Mouse (Mus musculus): ENCODE data around the gene Sdc3.

Sdc3 gene

GRCm38 (mm10) chr4:130792376-130793179 lies at the start of gene Sdc3:
Sdc3 (plus strand) TSS chr4:130792537.
- POLR2A ChIA-PET, result interaction anchor here in 3 of 4 experiments (0.5 to 2.7 kb wide), 19 partner anchors 9 to 1053 kb away, joined by 3 to 15 read pairs (median 4); no protein-coding TSS in a partner anchor

GRCm38 (mm10) chr4:130744058-130744457 lies 48.3 kb upstream of the Sdc3 start:
- ChIA-PET CTCF (interaction anchor here in 3 of 4 experiments (0.5 to 0.9 kb wide), 3 partner anchors 13 to 210 kb away, joined by 3 to 4 read pairs (median 3); no protein-coding TSS in a partner anchor), POLR2A (interaction anchor here in 3 of 4 experiments (0.6 to 39.5 kb wide), 23 partner anchors 7 to 114 kb away, joined by 3 to 610 read pairs (median 4); no protein-coding TSS in a partner anchor)

More at GRCm38 (mm10) chr4:130792376-130793179, at the start of gene Sdc3:
- CTCF ChIA-PET, result interaction anchor here (0.6 to 4.6 kb wide), 14 partner anchors 19 to 105 kb away, joined by 3 to 55 read pairs (median 8); no protein-coding TSS in a partner anchor

- ChIA-PET POLR2A (interaction anchor here in 3 of 4 experiments (0.6 to 39.5 kb wide), 15 partner anchors 9 to 225 kb away, joined by 3 to 610 read pairs (median 4); no protein-coding TSS in a partner anchor), CTCF (interaction anchor here in 1 of 4 experiments (1.2 kb wide), 1 partner anchor 8 kb away, joined by 3 read pairs; no protein-coding TSS in a partner anchor)
Observed at GRCm38 (mm10) chr4:130745561-130746306, 46.6 kb upstream of the Sdc3 start.

- ChIA-PET CTCF (interaction anchor here in 2 of 4 experiments (0.6 kb wide), 2 partner anchors 11 to 972 kb away, joined by 4 read pairs; no protein-coding TSS in a partner anchor), POLR2A (interaction anchor here in 3 of 4 experiments (0.6 to 39.5 kb wide), 14 partner anchors 9 to 82 kb away, joined by 3 to 610 read pairs (median 4); no protein-coding TSS in a partner anchor)
Observed at GRCm38 (mm10) chr4:130749566-130749965, 42.8 kb upstream of the Sdc3 start.

- CTCF ChIA-PET, result interaction anchor here in 3 of 4 experiments (0.6 to 1.6 kb wide), 3 partner anchors 10 to 28 kb away, joined by 3 read pairs; no protein-coding TSS in a partner anchor
Observed at GRCm38 (mm10) chr4:130751966-130752365, 40.4 kb upstream of the Sdc3 start.

GRCm38 (mm10) chr4:130752591-130752990 lies 39.7 kb upstream of the Sdc3 start:
- POLR2A ChIA-PET, result interaction anchor here in 3 of 4 experiments (0.8 to 39.5 kb wide), 21 partner anchors 9 to 117 kb away, joined by 3 to 610 read pairs (median 5); partner anchors contain the start of gene Pum1 (in 1 of the 3)
- CTCF ChIA-PET, result interaction anchor here in 1 of 4 experiments (1.6 kb wide), 1 partner anchor 9 kb away, joined by 3 read pairs; no protein-coding TSS in a partner anchor

More at GRCm38 (mm10) chr4:130751966-130752365, 40.4 kb upstream of the Sdc3 start:
- POLR2A ChIA-PET, result interaction anchor here in 3 of 4 experiments (0.6 to 39.5 kb wide), 30 partner anchors 8 to 1150 kb away, joined by 3 to 610 read pairs (median 4); partner anchors contain the start of gene Pum1 (in 1 of the 3)

- ChIA-PET POLR2A (interaction anchor here in 3 of 4 experiments (0.7 to 39.5 kb wide), 18 partner anchors 8 to 234 kb away, joined by 3 to 610 read pairs (median 4); no protein-coding TSS in a partner anchor), CTCF (interaction anchor here in 1 of 4 experiments (0.7 kb wide), 1 partner anchor 220 kb away, joined by 3 read pairs; no protein-coding TSS in a partner anchor)
Observed at GRCm38 (mm10) chr4:130753755-130754154, 38.6 kb upstream of the Sdc3 start.

- POLR2A ChIA-PET, result interaction anchor here in 3 of 4 experiments (0.5 to 39.5 kb wide), 7 partner anchors 13 to 78 kb away, joined by 3 to 610 read pairs (median 5); no protein-coding TSS in a partner anchor
Observed at GRCm38 (mm10) chr4:130754776-130755175, 37.6 kb upstream of the Sdc3 start.

GRCm38 (mm10) chr4:130759875-130760274 lies 32.5 kb upstream of the Sdc3 start:
- ChIA-PET CTCF (no interaction called here), POLR2A (interaction anchor here in 3 of 4 experiments (0.5 to 39.5 kb wide), 10 partner anchors 8 to 120 kb away, joined by 3 to 610 read pairs (median 7); no protein-coding TSS in a partner anchor)

More at GRCm38 (mm10) chr4:130754776-130755175, 37.6 kb upstream of the Sdc3 start:
- CTCF ChIA-PET, result no interaction called here

- POLR2A ChIA-PET, result interaction anchor here (0.5 to 39.5 kb wide), 17 partner anchors 8 to 191 kb away, joined by 3 to 610 read pairs (median 4); partner anchors contain the start of gene Pum1 (in 1 of the 4)
- CTCF ChIA-PET, result interaction anchor here in 1 of 4 experiments (1.2 kb wide), 1 partner anchor 10 kb away, joined by 3 read pairs; no protein-coding TSS in a partner anchor
Observed at GRCm38 (mm10) chr4:130761809-130762208, 30.5 kb upstream of the Sdc3 start.

- ChIA-PET CTCF (no interaction called here), POLR2A (interaction anchor here in 3 of 4 experiments (0.7 to 39.5 kb wide), 15 partner anchors 11 to 245 kb away, joined by 3 to 610 read pairs (median 5); no protein-coding TSS in a partner anchor)
Observed at GRCm38 (mm10) chr4:130765399-130766160, 26.8 kb upstream of the Sdc3 start.

GRCm38 (mm10) chr4:130766387-130766786 lies 25.9 kb upstream of the Sdc3 start:
- POLR2A ChIA-PET, result interaction anchor here in 3 of 4 experiments (0.5 to 39.5 kb wide), 16 partner anchors 10 to 403 kb away, joined by 3 to 610 read pairs (median 4); no protein-coding TSS in a partner anchor
- CTCF ChIA-PET, result interaction anchor here in 2 of 4 experiments (0.5 to 0.8 kb wide), 2 partner anchors 9 to 29 kb away, joined by 3 read pairs; no protein-coding TSS in a partner anchor

GRCm38 (mm10) chr4:130766926-130767325 lies 25.4 kb upstream of the Sdc3 start:
- CTCF ChIA-PET, result interaction anchor here in 1 of 4 experiments (0.8 kb wide), 1 partner anchor 8 kb away, joined by 3 read pairs; no protein-coding TSS in a partner anchor
- POLR2A ChIA-PET, result interaction anchor here in 3 of 4 experiments (0.5 to 39.5 kb wide), 13 partner anchors 9 to 402 kb away, joined by 3 to 610 read pairs (median 5); no protein-coding TSS in a partner anchor

GRCm38 (mm10) chr4:130773899-130774298 lies 18.4 kb upstream of the Sdc3 start:
- ChIA-PET POLR2A (interaction anchor here in 3 of 4 experiments (0.5 to 39.5 kb wide), 16 partner anchors 11 to 628 kb away, joined by 3 to 610 read pairs (median 4); no protein-coding TSS in a partner anchor), CTCF (interaction anchor here in 1 of 4 experiments (1.1 kb wide), 1 partner anchor 11 kb away, joined by 3 read pairs; no protein-coding TSS in a partner anchor)

GRCm38 (mm10) chr4:130774822-130775221 lies 17.5 kb upstream of the Sdc3 start:
- POLR2A ChIA-PET, result interaction anchor here in 3 of 4 experiments (0.6 to 39.5 kb wide), 12 partner anchors 8 to 255 kb away, joined by 3 to 610 read pairs (median 5); no protein-coding TSS in a partner anchor
- CTCF ChIA-PET, result interaction anchor here in 2 of 4 experiments (1.0 to 1.3 kb wide), 3 partner anchors 8 to 104 kb away, joined by 3 read pairs; no protein-coding TSS in a partner anchor

- ChIA-PET CTCF (interaction anchor here in 1 of 4 experiments (0.5 kb wide), 1 partner anchor 26 kb away, joined by 3 read pairs; no protein-coding TSS in a partner anchor), POLR2A (interaction anchor here in 2 of 4 experiments (0.6 to 39.5 kb wide), 15 partner anchors 11 to 507 kb away, joined by 3 to 610 read pairs (median 4); partner anchors contain the start of genes Fabp3 (in 1 of the 2) and Gm10570 (in 1 of the 2))
Observed at GRCm38 (mm10) chr4:130777647-130778046, 14.7 kb upstream of the Sdc3 start.

All from embryonic stem cell, embryonic (primary cell).